Mouse (Mus musculus): ENCODE results near the gene Chpf2.

Gene Chpf2

DNA sequence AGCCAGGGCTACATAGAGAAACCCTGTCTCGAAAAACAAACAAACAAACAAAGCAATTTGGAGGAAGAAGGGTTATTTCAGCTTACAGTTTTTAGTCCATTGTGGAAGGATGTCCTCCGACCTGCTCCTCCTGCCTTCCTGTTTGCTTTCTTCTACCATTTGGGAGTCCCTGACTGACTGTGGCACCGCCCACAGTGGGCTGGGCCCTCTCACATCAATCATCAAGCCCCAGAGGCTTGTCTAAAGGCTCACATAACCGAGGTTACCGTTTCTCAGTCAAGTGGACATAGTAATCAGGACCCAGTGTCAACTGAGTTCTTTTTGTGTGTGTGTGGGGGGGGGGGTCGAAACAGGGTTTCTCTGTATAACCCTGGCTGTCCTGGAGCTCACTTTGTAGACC lies 51.6 kb downstream of the Chpf2 start:
- no peak for DNase-seq (ENCODE audit: low read depth, low spot score)

DNA sequence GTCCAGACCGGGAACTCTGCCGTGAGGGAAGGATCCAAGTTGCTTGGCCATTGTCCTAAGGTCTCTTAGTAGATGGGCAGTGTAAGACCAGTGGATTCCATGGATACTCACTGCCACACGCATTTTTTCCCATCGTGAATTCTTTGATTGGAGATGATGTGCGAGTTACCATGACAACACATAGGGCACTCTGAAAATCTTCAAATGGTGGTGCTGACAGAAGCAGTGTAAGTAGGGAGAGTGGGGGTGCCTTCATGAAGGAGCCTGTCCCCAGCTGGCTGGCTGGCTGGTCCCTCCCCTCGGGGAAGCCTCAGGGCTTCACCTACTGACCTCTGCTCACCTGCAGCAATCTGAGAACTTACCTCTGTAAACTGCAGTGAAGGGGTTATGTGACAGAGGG lies 52.5 kb downstream of the Chpf2 start:
- DNase-seq (ENCODE audit: low read depth, low spot score), result peak; percentile 57

All from brain, adult 2 months (tissue).